Mouse (Mus musculus): Measurements from ENCODE around the gene Prr5. TPM values are rescaled to one million over a fixed set of nuclear protein-coding genes. Genes with fewer than 3 reads are reported as not detected.

Gene Prr5
- 1 to 10 TPM; 5.6 to 7.0 TPM for total RNA-seq (2021)
- long read RNA-seq, experiment 1, transcript Prr5-201 (8 exons, 1,830 nt) = major isoform, 10 of 14 reads
- long read RNA-seq, experiment 1, partial matches to known transcripts = 2 of 14 reads
- long read RNA-seq, experiment 1, other reads (novel, unspliced or antisense) = 2 of 14 reads
- long read RNA-seq, experiment 2, transcript Prr5-201 (8 exons, 1,830 nt) = major isoform, 9 of 9 reads
- long read RNA-seq, experiment 2, partial matches to known transcripts = 0 of 9 reads
- long read RNA-seq, experiment 2, other reads (novel, unspliced or antisense) = 0 of 9 reads

DNA sequence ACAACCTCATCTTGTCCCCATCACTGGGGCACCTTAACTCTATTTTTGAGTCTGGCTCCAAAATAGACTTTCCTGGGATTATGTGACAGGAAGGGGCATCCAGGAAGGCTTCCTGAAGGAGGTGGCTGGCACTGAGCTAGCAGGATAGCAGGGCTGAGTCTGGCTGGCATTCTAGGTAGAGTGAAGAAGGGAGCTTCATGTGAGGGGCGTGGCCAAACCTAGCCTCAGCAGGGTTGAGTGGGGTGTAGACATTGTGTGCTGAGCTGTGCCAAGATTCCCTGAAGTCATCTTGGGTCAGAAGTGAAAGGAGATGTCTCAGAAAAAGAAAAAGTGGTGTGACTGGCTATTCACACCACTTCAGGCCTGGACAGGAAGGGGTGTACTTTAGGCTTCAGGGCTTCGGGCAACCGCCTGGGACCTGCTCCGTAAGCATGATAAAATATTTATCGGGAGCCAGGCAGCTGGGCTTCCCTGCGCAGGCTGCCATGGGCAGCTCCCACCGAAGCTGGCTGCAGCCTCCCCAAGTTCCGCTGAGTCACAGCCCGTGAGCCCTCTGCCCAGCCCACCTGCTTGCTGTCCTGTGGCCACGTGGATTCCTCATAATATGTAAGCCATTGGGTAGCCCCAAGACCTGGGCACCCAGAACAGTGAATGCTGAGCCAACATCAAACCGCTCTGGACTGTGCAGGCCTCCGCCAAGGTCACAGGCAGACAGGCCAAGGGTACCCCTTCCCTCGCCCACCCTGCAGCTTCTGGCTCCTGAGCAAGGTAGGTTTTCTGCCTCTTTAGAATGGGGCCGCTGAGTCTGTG, at the start of gene Prr5:
Gene Prr5 (plus strand): TSS at position 683 of the 810 bp plus-strand sequence.
- DNase-seq = no peak

DNA sequence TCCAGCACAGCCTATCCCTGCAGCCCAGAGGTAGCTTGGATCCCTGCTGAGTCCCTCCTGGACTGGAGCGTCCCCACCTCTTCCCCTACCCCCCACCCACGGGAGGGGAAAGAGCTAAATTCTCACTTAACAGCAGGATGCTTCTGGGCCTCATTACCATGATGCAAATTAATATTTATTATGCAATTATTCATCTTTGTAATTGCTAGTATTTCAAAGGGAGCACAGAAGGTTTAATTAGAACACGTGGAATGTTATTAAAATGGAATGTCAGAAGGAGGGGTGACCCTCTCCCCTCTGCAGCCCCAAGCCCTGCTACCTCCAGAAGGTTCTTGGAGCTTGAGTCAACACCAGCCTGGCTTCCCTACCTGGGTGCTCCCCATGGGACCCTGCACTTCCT, 49.4 kb upstream of the Prr5 start:
- DNase-seq = no peak

DNA sequence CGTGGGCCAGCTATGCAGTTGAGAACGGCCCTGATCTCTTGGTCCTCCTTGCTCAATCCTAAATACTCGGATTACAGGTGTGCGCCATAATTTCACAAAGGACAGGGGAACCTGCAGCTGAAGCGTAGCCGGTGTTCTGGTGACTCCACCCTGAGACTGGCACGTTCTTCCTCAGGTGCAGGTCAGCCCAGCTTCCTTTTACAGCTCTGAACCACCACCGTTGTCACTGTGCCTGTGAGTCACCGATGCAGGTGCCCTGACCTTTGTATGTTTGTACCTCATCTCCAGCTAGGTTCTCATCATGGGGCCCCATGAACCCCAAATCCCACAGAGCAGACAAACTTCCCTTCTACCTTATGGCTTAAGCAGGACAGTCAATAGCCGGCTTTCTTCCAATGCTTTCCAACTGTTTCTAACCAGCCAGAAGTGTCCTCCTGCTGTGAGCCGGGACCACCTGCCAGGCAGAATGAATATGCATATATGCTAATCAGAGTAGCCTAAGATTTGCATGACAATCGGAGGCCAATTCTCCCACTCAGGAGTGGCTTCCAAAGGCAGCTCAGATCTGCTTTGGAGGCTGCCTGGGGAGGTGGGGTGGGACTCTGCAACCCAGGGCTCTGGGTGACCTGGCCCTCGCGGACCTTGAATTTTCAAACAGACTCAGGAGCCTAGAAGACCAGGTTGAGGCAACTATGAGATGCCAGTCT, 47.5 kb upstream of the Prr5 start:
- DNase-seq = no peak

DNA sequence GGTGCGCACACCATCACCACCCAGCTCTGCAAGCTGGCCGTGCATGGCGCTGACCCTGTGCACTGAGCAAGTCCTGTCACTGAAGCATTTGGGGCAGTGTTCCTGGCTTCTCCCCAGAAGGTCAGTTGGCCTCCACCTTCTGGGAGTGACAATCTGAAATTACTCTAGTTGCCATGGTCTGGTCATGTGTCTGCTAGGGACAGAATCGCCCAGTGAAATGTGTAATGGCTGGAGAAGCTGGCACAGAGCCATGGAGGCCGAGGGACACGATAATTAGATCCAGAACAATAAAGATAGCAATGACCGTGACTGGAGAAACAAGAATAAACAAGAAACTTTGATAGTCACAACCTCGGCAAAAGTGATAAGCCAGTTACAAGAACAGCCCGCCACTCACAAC, 44.5 kb upstream of the Prr5 start:
- DNase-seq = peak; percentile 67 to 78

DNA sequence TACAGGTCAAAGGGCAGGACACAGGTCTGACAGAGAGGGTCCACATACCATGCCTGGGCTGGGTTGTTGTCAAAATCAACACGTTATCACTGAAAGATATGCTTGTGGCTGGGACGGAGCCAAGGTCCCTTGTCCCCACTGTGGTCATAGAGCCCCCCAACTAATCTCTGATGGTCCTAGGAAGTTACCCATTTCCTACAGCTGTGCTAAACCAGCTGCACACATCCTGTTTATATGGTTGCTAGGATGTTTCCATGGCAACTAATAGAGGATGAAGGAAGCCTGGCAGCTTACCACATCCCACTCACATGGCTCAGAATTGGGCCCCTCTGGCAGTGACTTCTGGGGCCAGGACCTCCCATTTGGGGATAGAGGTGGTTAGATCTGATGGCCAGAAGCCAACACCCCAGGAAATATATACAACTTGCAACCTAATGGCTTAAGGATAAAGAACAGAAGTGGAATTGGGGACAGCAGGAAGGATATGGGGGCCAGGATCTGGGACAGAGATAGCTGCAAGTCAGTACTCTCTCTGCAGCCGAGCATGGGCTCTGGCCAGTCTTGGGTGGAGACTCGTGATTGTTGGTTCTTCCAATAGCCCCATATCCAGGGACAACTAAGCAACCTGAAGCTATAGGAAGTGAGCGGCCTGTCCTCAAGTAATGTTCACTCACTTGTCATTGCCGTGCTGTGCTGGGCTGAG, 43.6 kb upstream of the Prr5 start:
- no peak for DNase-seq

DNA sequence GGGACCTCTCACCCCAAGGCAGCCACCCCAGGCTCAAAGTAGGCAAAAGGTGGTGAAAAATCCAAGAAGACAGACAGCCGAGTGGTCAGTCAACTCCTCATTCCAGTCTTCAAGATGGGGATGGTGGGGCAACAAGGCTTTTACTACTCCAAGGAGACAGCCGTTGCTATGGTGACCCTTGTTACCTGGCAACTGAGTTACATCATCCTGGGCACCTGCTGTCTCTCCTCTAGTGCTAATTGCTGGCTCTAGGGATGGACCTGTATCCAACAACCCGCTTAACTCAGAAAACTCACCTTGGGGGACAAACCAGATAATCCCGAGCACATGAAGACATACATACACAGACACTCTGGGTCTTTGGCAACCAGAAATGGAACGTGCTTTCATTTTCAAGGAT, 42.1 kb upstream of the Prr5 start:
- no peak for DNase-seq

DNA sequence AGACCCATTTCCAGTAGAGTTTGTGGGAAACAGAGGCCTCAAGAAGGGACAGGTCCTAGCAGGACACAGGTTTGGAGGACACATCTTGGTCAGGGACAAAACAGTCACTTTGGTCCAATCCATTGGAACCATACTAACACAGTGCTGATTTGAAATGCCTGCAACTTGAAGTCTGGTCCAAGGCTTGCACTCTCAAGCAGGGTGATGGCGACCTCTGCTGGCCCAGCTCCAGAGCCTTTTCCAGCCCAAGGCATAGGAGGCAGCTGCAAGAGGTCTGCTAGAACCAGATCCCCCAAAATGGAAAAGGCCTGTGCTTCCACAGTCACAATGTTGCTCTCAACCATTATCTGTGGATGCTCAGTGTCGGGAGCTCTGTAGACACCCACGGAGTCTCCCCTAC, 39.7 kb upstream of the Prr5 start:
- peak; percentile 69 to 75 for DNase-seq

DNA sequence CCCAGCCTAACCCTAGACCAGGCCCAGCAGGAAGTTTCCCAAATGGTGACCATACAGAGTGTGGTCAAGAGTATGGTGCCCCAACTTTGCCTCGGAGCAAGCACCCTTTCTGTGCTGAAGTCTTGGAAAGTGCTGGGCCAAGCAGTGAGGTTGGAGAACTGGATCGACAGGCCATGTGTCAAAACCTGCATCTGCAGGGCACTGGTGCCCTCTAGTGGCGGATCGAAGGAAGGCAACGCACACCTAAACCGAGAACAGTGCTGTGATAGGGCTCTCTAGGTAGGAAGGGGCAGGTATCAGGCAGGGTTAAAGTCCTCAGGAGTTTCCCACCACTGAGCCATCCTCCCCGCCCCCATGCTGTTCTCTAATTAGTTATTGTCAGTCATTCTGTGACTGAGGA, 37.9 kb upstream of the Prr5 start:
- peak; percentile 78 to 82 for DNase-seq

DNA sequence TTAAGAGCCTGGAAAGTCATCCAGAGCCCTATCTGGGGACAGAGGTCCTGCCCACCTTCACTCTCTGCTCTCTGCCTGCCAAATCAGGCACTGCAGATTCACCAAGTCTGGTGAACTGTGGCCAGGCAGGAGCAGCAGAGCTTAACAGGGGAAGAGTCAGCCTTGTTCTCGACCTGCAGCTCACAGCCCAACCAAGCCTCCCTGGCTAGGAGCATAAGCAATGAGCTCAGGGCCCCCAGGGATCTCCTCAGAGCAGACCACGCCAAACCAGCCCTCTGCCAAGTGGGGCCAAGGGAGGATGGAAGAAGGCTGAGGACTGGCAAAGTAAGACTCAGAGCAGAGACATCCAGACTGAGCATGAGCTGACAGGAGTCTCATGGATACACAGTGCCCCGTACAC, 35.1 kb upstream of the Prr5 start:
- DNase-seq = peak in 1 of 2 experiments; percentile 58

DNA sequence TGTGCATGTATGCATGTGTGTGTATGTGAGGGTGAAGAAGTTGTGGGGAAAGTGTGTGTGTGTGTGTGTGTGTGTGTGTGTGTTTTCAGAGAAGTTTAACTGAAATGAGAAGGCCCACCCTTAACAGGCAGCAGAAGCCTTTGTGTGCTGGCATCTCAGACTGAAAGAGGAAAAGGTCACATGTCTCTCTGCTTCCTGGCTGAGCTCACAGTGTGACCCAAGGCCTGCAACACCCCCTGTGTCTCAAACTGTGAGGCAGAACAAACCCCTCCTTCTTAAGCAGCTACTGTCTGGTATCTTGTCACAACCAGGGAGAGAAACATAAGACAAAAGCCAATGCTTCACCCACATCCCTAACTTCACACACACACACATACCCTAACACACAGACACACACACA, 31.0 kb upstream of the Prr5 start:
- peak in 1 of 2 experiments; percentile 44 for DNase-seq

DNA sequence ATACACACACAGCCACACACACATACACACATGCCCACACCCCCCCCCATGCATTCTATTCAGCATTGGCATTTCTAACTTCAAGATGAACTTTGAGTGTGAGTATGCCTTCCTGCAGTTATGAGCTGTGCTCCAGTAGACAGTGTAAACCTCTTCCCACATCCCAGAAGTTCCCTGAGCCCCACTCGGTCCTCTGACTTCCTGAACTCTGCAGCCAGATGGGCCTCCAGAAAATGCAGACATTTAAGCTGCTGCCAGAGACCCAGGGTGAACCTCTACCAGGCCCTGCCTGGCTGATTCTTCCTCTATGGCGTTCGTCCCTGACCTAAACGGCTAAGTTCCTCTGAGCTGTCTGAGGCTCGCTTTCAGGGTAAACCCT, 30.4 kb upstream of the Prr5 start:
- no peak for DNase-seq

DNA sequence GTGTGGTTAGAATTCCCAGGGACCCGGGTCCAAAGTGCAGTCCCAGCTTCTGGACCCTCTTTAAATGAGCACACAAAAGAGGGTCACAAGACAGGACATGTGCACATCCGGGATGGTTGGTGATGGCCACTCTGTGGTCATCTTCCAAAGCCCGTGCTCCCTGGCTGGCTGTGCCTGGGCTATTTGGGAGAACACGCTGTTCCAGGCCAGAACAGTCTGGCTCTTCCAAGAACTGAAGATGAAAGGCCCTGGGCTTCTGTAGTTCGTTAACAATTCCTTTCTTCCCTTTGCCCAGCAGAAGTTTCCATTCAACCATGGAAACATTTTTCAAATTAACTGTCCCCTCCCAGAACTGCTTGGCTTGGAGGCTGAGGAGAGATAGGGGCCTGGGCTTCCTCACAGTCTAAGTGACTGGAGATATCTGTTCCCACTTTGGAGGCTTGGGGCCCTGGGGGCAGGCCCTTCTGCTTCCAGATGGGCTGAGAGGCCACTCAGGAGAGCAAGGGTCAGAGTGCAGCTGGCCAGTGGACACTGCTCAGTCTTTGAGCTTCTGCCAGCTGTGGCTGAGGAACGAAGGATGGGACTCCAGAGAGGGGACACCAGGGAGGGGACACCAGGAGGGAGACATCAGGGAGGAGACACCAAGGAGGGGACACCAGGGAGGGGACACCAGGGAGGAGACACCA, 29.8 kb upstream of the Prr5 start:
- DNase-seq = peak; percentile 33 to 52

DNA sequence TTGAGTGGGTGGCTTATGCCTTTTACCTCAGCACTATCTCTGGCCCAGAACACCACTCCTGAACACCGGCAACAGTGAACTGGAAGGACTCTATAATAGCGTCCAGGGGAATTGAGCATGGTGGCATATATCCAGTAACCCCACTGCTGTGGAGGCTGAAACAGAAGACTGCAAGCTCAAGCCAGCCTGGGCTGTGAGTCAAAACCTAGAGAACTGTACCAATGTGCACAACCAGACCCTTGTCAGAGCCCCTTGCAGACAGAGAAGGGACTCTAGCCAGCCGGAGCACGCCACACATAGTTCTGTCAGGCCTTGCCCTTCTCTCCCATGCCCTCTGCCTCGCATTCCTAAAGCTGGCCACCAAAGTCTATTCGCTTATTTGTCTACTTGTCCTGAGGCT, 28.7 kb upstream of the Prr5 start:
- no peak for DNase-seq

DNA sequence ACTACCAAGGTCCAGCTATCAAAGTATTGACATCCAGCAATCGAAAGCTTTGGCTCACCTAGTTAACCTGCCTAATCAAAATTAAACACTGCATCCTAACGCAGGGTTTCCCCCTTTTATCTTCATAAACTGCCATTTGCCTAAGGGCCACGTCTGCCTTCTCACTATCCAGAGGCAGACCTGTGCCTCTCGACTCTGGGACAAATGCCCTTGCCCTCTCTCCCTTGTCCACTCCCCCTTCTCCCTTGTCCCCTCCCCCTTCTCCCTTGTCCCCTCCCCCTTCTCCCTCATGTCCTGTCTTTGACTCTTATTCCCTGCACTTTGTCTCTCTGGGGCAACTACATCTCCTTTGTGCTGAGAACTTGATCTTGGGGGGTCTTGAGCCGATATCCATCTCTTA, 28.3 kb upstream of the Prr5 start:
- no peak for DNase-seq

DNA sequence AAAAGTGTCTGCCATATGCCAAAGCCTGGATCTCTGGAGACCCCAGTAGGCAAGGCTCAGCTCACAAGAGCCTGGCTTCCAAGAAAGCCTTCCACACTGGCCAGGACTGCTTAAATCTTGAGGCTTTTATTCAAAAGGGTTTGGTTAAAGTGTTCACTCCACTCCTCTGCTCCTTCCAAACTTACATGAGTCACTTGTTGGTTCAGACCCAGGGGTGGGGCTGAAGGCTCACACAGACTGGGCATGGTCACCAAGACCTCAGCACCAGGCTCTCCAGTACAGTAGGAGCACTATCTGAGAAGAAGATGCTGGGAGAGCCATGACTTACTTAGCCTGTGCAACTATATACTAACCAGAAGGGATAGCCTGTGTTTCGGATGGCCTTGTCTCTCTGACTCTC, 27.5 kb upstream of the Prr5 start:
- DNase-seq = no peak

DNA sequence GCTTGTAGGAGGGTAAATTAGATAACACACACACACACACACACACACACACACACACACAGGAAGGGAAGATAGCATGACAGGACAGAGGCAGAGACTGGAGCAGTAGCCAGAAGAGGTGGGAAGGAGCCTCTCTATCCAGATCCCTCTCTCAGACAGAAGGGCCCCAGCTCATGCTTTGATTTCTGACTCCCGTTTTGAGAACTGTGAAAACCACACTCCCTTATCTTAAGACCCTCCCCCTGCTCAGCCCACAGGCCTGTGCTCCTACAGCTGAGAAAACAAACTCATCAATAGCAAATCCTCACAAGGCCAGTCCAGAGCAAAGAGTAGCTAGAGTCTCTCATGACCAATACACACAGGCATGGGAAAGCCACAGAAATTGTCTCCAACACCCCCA, 26.2 kb upstream of the Prr5 start:
- DNase-seq = no peak

DNA sequence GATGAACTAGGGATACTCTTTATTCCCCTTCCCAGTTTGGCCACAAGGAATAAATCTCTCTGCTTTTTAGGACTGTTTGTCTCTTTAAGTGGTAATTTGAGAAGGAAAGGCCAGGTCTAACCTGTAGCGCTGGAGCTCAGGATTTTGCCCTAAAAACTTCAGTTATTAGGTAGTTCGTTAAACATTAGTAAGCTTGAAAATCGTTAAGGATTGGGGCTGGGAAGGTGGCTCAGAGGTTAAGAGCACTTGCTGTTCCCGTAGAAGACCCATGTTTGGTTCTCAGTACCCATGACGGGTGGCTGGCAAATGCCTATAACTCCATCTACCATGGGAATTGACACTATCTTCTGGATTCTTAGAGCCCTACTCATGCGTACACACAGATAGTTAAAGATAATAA, 17.9 kb upstream of the Prr5 start:
- DNase-seq = no peak

DNA sequence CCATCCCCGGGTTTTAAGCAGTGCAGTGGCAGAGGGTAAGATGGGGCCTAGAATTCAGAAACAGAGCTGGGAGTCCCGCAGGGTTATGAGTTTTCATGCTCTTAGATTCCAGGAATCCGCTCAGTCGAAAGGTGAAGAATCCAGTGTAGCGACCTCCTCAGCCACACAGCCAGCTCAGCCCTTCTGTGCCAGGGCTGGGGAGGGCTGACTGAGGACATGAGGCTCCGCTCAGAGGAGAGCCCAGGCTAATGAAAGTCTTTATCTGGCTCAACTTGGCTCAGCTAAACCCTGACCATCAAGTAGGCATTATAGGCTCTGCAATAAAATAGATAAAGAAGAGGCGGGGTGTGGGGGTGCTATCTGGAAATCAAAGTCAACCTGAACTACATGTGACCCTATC, 16.3 kb upstream of the Prr5 start:
- no peak for DNase-seq

DNA sequence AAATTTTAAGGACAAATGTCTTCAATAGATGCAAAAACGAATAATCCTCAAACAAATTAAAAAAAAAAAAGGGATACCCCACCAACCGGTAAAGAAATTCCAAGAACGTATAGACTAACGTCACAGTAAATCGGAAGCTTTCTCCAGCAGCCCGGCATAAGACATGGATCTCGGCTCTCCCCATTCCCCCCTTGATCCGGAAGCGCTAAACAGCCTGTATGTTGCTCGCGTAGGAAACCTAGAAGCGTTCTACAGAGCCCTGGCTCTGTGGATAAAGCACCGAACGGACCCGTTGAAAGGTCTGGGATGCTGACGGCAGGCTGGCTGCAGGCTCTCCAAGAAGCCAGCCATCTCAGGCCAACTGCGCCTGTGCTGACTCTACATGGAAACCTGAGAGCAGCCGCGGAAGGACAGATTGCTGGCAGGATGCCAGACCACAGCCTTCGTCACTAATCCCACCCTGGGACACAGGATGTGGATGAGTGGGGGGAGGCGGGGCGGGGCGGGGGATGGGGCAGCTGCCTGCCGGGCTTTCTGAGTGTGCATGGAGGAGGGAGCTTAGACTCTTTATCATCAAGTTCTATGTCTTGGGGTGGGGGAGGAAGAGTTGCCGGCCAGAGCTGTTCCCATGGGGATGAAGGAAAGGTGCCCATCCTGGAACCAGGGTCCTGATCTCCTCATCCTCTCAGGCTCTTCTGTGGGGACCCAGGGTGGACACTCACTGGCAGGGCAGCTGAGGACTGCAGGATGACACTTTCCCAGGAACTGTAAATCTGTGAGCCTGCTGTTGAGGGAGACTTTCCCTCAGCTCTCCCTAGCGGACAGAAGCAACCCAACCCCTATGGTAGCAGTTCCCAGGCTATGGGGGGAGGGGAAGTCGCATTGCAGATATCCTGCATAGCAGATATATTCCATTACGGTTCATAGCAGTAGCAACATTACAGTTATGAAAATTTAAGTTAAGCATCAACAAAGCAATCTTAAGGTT, 15.1 kb upstream of the Prr5 start:
- DNase-seq = peak; percentile 75

DNA sequence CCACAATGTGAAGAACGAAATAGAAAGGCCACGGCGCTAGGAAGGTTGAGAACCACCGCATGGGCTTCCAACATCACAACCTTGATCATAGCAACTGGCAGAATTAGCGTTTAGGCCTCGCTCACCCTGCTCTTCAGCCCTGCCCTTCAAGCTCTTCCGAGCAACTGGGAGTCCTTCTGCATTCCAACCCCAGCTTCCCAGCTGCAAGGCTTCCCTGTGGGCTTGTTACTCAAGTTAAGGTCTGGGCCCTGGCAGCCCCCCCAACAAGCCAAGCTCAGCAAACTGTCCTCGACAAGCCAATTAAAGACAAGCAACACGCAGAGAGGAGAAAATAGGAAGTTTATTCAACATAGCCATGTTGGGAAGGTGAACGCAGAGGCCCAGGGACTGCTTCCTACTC, 14.4 kb upstream of the Prr5 start:
- DNase-seq = no peak

DNA sequence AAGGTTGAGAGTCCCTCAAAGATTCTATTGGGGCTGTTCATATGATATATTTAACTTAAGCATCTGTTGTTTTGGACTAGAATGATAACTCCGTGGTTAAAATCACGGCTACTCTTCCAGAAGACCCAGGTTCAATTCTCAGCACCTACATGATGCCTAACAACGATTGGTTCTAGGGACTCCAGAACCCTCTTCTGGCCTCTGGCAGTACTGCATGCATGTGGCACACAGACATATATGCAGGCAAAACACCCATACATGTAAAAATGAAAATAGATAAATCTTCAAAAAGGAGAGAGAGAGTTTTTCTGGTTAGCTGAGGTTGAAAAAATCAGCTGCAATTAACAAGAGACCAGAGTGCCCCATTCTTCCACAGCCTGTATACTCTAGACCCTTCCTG, 12.7 kb upstream of the Prr5 start:
- no peak for DNase-seq
